Mouse (Mus musculus): ENCODE data around the gene Ctnnbip1. TPM values are rescaled to one million over a fixed set of nuclear protein-coding genes. Genes with fewer than 3 reads are reported as not detected.

Gene Ctnnbip1
- polyA plus RNA-seq (2021; fragmentation: Nextera tagmentation), result 36.4 and 43.9 TPM in 2 replicates
- long read RNA-seq, experiment 1, transcript Ctnnbip1-201 (5 exons, 2,674 nt), result major isoform, 297 of 349 reads
- long read RNA-seq, experiment 1, partial matches to known transcripts, result 24 of 349 reads
- long read RNA-seq, experiment 1, other reads (novel, unspliced or antisense), result 28 of 349 reads
- long read RNA-seq, experiment 2, transcript Ctnnbip1-201 (5 exons, 2,674 nt), result major isoform, 37 of 57 reads
- long read RNA-seq, experiment 2, partial matches to known transcripts, result 1 of 57 reads
- long read RNA-seq, experiment 2, other reads (novel, unspliced or antisense), result 19 of 57 reads

DNA sequence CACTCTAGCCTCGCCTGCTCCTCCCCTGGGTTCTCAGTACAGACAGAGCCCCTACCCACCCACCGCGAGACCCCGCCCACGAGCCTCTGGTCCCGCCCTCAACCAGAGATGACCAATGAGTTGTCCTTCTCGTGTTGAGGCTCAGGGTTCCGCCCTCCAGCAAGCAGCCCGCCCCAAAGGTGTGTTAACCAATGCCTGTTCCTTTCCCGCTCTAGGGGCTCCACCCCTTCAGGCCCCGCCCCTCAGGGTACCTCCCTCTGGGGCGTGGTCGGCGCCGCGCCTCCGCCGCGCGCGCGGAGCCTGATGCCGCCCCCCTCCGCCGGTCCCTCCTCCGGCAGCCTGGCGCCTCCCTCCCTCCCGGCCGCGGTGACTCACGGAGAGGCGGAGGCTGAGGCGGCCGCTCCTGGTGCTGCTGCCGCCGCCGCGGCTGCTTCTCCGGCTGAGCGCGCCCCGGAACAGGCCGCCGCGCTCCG lies at the start of gene Ctnnbip1:
TSS of gene Ctnnbip1 (plus strand) at position 369 of the 473 bp plus-strand sequence.

DNA sequence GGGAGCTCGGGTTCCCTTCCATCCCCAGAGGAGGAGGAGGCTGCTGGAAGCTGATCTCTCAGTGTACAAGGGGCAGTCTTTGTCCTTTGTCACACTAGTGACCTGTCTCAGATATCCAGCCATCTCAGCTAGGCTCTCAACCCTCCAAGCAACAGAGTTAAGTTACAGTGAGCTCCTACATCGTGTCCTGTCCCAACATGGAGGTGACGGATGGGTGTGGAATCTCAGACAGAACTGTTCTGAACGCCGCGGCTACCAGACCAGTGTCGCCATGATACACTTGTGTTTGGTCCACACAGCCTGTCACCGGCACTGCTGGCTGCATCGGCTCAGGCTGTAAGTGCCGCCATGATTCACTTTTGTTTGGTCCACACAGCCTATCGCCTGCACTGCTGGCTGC lies 41.0 kb upstream of the Ctnnbip1 start, which contains the start of gene Tmem274:
TSS of gene Tmem274 (plus strand) at position 301 of the 400 bp plus-strand sequence.

DNA sequence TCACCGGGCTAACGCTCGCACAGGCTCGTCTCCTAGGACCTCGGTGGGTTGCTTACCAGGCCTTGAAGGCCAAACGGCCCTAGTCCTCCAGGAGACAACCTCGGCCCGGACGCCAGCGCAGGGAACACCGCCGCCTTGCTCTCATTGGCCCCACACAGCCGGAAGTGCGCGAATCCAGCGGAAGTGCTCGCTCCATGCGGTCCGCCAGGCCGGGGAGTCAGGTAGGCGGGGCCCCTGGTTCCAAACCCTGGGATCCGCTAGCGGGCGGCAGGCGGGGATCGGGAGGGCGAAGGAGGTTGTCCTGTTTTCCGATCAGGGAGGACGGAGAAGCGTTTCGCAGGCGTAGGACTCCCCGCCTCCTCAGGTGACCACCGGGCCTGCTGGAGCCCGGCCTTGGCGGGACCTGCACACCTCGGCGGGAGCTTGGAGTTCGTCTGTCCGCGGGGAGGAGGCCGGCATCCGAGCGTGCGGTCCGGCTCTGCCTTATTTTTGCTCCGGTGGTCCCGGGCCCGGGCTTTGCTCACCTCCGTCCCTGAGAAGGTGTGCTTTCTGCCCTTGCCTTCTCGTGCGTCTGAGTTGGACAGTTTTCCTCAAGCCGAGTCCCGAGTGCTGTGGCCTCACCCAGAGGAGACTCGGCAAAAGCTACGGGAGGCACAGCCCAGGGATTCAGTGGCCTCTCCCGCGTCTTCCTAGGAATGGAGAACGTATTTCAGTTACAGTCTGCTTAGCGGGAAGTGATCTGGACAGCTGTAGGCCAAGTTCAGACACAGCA lies 32.8 kb upstream of the Ctnnbip1 start, which contains the start of the genes Nmnat1 and Lzic:
TSS of gene Nmnat1 (minus strand) at position 150 of the 772 bp plus-strand sequence.
TSS of gene Lzic (plus strand) at position 177 of the 772 bp plus-strand sequence.

DNA sequence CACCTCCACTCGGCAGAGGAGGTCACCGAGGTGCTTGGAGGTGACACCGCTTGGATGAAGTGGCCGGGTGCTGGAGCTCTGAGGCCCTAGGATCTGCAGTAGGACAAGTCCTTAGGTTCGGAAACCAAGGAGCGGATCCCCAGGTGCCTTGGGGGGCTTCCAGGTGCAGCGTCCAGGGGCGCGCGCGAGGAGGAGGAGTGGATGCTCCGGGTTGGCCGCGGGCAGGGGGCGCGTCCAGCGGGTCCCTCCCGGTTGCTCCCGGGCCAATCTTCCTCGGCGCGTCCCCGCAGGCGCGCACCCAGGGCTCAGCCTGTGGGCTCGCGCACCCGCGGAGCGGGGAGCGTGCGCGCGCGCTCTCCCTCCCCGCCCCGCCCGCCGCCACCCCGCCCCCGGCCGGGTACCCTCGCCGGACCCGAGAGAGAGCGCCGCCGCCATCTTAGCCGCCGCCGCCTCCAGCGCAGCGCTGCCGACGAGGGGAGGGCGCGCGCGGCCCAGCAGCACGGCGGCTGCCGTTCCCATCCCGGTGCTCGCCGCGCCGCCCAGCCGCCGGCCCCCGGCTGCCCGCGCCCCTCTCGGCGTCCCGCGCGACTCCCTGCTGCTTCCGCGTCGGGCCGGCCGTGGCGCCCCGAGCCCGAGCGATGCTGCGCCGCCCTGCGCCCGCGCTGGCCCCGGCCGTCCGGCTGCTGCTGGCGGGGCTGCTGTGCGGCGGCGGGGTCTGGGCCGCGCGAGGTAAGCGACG lies 68.2 kb downstream of the Ctnnbip1 start, which contains the start of gene Clstn1:
TSS of gene Clstn1 (plus strand) at position 425 of the 739 bp plus-strand sequence.

Other genes starting within 250 kb of the Ctnnbip1 start
- gene Kif1b, start 210.5 kb upstream of the Ctnnbip1 start, polyA plus RNA-seq (2021; fragmentation: Nextera tagmentation), result 51.0 and 56.0 TPM in 2 replicates
- gene Ube4b, start 91.5 kb upstream of the Ctnnbip1 start, polyA plus RNA-seq (2021; fragmentation: Nextera tagmentation), result 19.6 and 25.9 TPM in 2 replicates
- gene Rbp7, start 63.3 kb upstream of the Ctnnbip1 start, polyA plus RNA-seq (2021; fragmentation: Nextera tagmentation), result not detected in 2 replicates
- not detected in 2 replicates for gene Tmem274, start 40.9 kb upstream of the Ctnnbip1 start, polyA plus RNA-seq (2021; fragmentation: Nextera tagmentation)
- 4.3 and 4.7 TPM in 2 replicates for gene Nmnat1, start 33.0 kb upstream of the Ctnnbip1 start, polyA plus RNA-seq (2021; fragmentation: Nextera tagmentation)
- gene Lzic, start 33.0 kb upstream of the Ctnnbip1 start, polyA plus RNA-seq (2021; fragmentation: Nextera tagmentation), result 18.4 and 20.2 TPM in 2 replicates
- gene Clstn1, start 68.2 kb downstream of the Ctnnbip1 start, polyA plus RNA-seq (2021; fragmentation: Nextera tagmentation), result 123 and 286 TPM in 2 replicates
- 5.4 and 9.0 TPM in 2 replicates for gene Pik3cd, start 184.3 kb downstream of the Ctnnbip1 start, polyA plus RNA-seq (2021; fragmentation: Nextera tagmentation)
- gene Tmem201, start 219.8 kb downstream of the Ctnnbip1 start, polyA plus RNA-seq (2021; fragmentation: Nextera tagmentation), result 24.0 and 27.3 TPM in 2 replicates